Mouse (Mus musculus) liver, postnatal 0 days (tissue): ENCODE measurements around the gene Cd38.

Source experiments
- CTCF ChIP-seq: sonication (generic); IDR thresholded peaks from 2 replicates; pipeline ENCODE4 v1.5.1; 2016; ENCODE audit warnings: antibody characterized with exemption, low read depth
- EP300 ChIP-seq: IDR thresholded peaks from 2 replicates; pipeline ENCODE4 v1.6.1; 2016; ENCODE audit warnings: antibody characterized with exemption, low read depth, mild to moderate bottlenecking

- TF ChIP-seq CTCF: no peak
- no peak for TF ChIP-seq EP300
Observed at GRCm38 (mm10) chr5:43827366-43827765, 41.0 kb upstream of the Cd38 start.
